Mouse (Mus musculus): ENCODE results near the gene Fstl1.

Fstl1 gene

DNA sequence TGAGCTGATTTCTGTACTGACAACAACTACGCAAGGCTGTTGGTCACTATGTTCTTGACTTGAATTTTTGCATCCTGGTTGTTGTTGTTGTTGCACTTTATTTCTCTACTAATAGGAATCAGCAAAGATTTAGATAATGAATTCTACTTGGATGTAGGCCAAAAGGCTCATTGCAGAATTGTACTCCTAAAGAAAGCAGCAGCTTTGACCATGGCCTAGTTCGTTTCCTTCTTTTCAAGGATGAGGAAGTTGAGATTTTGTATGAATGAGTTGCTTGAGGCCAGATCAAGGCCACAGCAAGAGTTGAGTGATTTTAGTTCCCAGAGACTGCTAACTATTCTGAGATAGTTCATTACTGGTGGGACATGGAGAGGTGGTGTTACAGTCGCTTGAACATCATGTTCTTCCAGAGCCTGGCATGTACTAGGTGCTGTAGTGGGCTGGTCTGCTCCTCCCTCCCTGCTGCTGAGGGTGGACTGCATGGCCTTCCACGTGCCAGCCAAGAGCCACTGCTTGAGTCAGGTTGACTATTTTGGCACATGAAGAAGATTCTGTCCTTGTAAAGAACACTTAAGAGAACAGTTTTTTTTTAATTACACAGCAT lies 94.5 kb downstream of the Fstl1 start:
- DNase-seq = peak; percentile 70

DNA sequence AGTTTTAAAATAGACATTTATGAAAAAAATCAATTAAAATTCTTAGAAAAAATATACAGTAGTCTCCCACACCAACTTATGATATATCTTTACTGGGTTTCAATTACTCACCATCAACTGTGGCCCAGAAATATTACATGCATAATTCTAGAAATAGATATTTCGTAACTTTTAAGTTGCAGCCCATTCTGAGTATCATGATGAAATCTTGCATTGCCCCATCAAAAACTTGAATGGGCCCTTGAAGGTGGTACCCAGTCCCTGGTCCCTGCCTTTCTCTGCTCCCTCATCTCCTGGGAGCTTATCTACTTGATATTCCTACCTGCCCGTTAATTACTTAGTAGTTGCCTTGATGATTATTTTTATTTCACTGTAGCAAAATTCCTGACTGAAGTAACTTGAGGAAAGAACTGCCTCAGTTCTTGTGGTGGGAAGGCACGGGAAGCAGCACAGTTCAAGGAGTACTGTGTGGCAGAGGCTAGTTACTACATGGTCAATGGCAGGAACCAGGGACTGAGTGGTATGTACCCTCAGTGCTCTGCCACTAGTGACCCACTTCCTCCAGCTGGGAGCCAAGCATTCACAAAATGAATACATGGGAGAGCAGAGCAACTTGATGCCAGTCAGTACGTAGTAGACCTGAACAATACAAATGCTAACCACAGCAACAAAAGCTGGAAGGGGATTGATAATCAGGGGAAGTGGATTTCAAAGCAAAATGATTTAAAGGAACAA lies 98.0 kb downstream of the Fstl1 start:
- peak; percentile 60 for DNase-seq

DNA sequence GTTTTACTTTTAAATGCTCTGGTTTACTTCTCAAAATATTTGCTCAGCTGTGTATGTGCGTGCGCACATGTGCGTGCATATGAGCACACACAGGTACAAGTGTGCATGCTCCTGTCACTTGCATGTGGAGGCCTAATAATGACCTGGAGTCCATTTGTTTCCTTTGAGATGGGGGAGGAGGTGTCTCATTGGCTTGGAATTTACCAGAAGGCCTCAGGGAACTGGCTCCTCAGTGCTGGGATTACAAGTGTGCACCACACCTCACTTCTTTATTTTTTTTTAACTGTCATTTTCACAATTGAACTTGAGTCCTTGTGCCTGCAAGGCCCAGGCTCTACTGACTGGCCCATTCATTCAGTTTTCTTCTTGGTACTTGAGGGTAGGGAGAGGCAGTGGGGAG lies 100.7 kb downstream of the Fstl1 start:
- DNase-seq = no peak

DNA sequence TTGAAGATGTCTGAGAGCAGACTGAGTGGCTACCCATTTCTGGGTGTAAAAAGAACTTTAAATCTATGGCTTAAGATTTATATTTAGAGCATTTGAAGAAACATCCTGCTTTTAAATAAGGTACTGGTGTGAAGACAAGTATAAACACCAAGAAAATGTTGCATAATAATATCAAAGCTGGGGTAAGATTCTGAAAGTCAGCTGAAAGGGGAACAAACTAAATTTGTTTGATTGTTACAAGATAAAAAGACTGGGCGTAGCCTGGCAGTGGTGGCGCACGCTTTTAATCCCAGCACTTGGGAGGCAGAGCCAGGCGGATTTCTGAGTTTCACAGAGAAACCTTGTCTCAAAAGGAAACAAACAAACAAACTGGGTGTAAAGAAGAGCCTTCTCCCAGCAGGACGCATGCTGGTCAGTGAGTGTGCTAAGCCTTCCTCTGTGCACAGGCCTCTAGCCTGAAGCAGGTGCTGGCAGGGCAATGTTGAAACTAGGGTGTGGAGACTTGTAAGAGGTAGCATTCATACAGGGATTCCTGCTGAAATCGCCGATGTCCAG lies 102.4 kb downstream of the Fstl1 start:
- DNase-seq = no peak

DNA sequence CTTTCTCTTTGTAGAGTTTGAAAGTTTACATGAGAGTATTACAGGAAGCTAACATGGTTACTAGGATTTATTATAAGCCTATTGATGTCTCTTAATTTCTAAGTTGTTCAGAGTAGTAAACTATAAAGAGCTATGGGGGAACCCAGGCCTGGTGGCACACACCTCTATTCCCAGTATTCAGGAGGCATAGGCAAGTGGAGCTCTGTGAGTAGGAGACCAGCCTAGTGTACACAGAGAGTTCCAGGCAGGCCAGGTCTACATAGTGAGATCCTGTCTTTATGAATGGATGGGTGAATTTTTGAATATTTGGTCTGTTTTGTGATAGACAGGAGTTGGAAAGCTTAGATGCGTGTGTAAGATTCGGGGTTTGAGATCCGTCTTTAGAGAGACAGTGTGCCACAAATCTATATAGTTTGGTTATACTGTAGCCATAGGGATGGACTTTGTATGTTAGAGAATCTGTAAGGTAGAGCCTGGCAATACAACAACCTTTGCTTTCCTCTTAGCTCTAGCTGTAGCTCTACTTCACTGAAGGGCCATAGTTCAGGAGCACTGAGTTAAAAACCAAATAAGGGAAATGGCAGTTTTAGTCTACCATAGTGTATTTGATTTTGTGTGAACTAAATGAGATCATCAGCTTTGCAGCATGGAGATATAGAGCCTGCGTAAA lies 103.2 kb downstream of the Fstl1 start:
- no peak for DNase-seq

DNA sequence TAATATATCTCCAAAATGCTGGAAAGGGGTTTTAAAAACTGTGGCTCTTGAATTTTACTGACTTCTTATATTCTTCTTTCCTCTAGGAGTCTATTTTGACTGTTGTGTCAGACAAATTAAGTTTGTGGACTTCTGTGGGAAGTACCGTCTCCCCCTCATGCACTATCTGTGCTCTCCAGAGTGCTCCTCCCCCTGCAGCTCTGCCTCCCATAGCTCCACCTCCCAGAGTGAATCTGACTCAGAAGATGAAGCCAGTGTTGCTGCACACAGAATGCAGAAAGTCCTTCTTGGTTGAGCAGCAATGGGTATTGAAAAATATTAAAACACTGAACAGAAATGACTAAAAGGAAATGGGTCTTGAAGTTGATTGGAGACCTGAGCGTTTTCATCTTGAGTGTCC lies 104.5 kb downstream of the Fstl1 start:
- no peak for DNase-seq

Data from lung, postnatal 36 days (tissue).